Mouse (Mus musculus): Measurements from ENCODE around the gene Tnfaip8l1.

Tnfaip8l1 gene

DNA sequence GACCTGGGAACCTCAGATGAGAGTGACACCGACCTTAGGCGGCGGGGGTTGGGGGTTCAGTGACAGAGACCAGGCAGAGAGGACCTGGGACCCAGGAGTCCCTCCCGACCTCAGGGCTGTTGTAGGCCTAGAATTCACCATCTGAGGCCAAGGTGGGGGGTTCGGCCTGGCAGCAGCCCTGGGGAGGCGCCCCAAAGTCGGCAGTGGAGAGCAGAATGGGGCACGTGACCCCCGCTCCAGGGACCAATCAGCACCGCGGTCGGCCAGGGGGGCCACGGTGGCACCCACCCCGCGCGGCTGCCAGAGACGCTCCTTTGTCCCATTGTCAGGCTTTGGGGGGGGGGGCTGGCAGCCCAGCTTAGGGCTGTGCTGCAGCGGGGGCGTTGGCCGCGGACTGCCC, 22.9 kb upstream of the Tnfaip8l1 start:
- DNase-seq: peak in 1 of 2 experiments; percentile 47

DNA sequence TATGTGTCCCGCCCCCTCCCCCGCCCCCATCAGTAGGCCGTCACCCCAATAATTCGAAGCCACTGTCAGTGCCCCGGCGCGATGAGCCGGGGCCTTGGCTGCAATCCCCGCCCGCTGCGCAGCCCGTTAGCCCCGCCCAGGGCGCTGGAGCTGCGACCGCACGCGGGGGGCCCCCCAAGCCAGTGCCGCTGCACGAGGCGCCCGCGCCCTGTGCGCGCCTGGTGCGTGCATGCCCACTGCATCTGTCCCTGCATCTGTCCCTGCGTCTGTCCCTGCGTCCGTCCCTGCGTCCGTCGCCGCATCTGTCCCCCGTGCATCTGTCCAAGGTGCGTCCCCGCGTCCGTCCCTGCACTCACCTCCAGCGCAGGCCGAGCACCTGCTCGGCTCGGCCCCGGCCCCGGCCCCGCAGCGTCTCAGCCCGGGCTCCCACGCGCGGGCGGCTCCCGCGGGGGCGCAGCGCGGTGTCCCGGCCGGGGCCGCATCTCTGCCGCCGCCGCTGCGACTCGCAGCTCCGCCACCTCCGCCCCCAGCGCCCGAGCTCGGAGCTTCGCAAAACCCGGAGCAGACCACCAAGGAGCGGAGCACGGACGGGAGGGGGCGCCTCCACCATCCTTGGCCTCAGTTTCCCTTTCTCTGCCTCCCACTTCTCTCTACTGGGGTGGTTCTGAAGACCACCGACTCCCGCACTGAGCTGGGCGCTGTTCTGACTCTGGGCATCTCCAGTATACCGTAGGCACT, 22.2 kb upstream of the Tnfaip8l1 start, which contains the start of gene Sema6b:
Sema6b (minus strand) TSS at position 486 of the 738 bp plus-strand sequence.
- DNase-seq: peak; percentile 91

DNA sequence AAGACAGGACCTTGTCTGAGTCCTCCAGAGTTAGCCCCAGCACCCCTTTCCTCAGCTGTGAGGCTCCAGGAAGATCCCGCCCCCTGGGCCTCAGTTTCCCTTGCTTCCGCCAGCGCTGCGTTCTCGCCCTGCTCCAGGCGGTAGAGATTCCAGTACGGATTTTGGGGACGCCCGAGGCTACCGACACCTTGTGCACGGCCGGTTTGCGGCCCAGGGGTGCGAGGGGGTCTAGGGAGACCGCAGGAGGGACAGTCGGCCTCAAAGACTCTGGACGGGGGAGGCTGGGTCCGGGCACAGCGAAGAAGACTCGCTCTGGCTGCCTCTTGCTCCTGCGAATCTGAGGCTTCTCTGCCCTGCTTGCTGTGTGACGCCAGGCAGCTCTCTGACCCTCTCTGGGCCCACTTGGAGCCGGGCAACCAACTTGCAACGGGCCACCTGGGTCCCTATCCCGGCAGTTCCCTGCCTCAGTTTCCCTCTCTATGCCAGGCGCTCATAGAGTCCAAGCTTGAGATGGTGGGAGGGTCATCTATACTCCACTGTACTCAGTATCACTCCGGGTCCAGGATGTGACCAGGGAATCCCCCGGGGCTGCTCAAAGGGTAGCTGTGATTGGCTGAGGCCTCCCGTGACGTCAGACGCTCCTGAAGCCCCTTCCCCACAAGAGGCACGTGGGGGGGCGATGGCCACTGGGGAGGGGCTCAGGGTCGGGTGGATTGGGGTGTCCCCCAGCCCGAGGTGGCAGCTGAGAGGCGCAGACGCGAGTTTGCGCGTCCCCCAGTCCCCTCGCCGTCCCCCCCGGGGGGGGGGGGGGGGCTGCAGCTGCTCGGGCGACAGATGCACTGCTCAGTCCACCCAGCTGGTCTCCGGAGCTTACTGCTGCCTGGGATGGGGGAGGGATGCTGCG, 20.3 kb upstream of the Tnfaip8l1 start:
- peak; percentile 81 to 82 for DNase-seq

DNA sequence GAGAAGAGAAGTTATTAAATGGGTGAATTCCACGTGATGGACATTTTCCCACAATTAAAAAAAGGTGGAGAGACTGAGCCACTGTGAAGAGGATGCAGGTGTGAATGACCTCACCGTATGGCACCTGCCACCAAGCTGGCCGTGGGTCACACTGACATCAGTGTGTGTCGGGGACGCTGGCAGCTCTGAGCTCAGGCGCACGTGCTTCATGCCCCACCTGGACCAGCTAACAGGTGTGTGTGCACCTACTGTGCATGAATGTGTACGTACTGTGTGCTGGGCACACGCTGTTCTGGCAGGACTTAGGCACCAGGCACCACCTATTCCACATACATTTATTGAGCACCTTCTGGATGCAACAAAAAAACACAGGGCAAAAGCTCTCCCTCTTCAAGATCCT, 17.7 kb upstream of the Tnfaip8l1 start:
- no peak for DNase-seq

DNA sequence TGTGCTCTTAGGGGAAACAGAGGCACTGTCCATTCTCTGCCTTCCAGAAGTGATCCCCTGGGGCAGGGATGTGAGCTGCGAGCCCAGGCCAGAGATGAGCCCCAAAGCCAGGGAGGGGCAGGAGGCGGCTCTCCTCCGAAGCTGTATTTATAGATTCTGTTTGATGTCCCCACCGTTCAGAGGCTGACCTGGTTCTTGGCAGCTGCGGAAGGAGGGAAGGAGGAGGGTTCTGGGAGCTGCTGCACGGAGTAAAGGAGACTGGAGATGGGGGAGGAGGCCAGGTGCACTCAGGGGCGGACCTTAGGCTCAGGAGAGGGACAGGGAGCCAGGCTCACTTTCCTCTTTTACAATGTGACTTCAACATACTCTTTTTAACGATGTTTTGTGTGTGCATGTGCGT, 16.1 kb upstream of the Tnfaip8l1 start:
- no peak for DNase-seq

DNA sequence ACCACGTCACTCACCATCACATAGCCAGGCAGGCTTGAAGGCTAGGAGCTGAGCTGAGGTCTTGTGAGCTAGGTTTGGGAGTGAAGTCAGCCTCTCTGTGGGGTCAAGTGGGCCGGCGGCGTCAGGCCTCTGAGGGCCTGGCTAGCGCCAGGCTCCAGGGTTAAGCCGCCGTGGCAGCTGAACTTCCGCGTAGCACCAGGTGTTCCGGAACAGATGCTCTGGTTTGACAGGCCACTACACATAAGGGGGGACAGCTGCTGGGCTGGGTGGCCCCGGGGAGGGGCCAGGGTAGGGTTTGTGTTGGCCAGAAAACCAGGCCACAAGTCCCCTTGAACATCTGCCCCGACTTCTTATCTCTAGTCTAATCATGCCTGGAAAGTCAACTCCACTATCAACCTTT, 14.9 kb upstream of the Tnfaip8l1 start:
- no peak for DNase-seq

DNA sequence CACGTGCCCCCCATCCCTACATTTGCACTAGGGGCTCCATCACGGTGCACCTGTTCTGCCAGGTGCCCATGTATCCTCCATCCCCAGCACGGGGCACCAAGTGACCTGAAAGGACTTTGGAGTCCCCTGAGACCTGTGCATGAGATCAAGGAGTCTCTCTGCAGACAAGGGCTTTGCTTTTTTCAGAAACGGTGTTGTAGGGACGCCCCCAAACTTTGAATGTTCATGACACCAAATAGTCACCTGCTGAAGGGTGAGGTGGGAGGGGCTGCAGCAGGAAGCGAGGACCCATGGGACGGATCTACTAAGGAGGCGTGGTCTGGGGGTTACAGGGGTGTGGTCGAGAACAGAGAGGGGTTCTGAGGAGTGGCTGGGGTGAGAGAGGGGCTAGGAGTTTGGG, 14.0 kb upstream of the Tnfaip8l1 start:
- DNase-seq: no peak

DNA sequence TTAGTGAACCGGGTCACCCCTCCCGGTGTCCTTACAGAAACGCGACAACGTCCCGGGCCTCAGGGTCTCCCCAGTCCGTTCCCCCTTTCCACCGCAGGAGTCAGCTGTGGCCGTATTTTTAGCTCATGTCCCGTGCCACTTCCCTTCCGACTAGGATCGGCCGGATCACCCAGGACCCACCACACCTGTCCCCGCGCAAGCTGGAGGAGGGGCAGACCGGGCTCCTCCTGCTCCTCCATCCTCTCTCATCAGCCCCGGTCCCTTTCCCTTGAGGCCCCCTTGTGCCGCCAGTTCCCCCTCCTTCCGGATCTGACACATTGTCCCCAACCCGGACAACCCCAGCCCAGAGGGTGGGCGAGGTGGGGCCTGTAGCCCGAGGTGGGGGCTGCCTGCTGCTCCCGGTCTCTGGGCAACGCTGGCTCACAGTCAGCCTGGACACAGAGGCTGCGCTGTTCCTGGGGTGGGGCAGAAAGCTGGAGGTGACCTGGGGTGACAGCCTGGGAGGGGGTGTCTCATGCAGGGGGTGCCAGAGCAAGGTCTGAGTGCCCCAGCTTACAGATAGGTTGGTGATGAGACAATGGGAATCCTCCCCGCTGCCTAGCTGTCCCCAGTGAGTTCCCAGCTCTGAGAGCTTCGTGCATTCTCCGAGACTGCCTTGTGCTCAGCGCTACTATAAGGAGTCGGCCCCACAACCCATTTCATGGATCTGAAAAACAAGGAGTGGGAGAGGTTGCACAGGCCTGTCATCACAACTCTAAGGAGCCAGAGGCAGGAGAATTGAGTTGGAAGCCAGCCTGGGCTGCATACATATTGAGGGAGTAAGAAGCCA, 13.3 kb upstream of the Tnfaip8l1 start:
- no peak for DNase-seq

DNA sequence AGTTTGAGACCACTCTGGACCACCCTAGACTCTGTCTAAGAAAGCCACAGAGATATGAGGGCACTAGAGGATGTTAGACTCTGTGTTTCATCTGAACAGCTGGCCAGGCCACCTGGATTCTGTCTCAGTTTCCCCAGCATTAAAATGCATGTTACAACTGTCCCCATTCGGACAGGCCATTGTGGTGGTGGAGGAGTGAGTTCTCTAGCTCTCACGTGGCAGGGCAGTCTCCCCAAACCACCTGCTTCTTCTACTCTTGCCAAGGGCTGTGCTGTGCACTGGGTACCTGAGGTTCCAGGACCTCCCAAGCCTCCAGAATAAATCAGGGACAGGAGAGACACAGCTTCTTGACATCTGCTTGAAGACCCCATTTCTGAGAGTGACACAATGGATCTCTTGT, 12.4 kb upstream of the Tnfaip8l1 start:
- no peak for DNase-seq

DNA sequence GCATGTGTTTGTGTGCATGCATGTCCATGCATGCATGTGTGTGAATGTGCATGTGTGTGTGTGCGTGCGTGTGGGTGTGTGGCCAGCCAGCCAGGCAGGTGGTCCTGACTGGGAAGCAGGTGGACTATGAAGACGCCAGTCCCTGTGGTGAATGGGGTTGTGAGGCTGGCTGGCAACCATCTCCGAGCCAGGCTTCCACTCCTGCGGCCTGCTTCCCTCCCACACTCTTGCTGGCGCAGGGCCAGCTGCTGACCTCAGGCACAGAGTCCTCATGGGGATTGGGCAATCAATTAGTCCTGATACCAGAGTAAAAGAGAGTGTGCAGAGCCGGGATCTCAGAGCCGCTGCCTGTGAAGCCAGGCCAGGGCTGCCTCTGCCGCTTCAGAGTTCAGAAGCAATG, 8.6 kb upstream of the Tnfaip8l1 start:
- peak in 1 of 2 experiments; percentile 74 for DNase-seq

DNA sequence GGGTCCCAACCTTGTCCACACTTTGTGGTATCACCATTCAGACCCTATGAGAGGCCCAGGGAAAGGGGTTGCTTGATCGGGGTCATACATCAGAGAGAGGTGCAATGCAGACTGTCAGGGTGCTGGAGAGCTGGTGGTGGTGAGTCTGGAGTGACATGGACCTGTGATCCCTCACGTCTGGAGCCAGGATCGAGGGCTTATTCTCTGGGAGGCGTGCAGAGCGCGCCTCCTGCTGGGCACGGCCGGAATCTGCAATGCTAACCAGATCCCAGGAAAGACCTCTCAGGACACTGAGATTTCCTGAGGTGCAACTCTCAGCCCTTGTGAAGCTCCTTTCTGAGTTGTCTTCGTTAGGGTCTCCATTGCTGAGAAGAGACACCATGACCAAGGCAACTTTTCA, 2.5 kb upstream of the Tnfaip8l1 start:
- DNase-seq: peak; percentile 66 to 72

DNA sequence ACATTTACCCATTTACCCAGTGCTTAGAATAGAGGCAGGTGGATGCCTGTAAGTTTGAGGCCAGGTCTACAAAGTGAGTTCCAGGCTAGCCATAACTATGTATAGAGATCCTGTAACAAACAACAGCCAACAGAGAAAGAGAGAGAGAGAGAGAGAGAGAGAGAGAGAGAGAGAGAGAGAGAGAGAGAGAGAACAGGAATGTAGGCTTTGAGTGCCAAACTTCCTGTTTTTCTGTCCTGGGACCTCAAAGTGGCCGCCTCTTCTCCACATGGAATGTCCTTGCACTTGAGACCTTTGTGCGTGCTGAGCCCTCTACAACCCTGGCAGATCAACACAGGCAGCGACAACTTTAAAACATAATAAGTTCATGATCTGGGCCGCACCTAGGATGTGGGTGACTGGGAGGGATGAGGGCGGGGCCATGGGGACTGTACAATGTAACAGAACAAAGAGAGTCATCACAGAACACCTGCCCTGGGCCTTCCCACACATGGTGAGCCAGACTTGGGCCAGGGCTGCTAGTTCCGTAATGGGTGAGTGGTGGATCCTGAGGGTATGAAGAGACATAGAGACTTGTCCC, 1.3 kb downstream of the Tnfaip8l1 start:
- no peak for DNase-seq

DNA sequence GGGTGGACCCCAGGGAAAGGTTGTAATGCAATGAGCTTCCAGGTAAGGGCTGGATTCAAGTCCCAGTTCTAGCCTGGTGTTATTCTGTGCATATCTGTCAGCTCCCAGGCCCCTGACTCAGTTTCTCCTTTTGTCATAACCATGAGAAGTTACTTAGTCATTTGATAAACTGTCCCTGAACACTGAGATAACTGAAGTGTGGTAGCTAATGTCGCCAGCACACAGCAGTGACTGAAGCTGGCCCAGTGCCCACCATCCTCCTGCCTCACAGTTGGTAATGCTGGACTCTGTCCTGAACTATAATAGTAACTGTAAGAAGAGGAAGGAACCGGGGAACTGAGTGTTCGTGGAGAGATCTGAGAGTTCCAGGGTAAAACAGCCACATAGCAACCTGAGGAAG, 2.2 kb downstream of the Tnfaip8l1 start:
- DNase-seq: peak; percentile 36 to 53

DNA sequence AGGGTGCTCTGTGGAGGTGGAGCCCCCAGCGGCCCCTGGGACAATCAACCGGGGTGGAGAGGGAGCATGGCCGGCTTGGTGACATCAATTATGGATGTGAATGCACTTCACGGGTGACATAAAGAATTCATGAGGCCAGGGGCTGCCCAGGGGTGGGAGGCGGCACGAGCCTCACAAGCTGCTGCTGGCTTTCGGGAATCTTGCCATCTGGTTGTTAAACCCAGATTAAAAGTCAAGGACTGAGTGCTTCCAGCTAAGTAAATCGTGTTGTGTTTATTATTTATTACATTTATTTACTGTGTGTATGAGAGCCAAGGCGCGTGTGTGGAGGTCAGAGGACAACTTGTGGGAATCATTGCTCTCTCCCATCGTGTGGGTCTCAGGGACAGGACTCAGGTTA, 3.4 kb downstream of the Tnfaip8l1 start:
- no peak for DNase-seq

DNA sequence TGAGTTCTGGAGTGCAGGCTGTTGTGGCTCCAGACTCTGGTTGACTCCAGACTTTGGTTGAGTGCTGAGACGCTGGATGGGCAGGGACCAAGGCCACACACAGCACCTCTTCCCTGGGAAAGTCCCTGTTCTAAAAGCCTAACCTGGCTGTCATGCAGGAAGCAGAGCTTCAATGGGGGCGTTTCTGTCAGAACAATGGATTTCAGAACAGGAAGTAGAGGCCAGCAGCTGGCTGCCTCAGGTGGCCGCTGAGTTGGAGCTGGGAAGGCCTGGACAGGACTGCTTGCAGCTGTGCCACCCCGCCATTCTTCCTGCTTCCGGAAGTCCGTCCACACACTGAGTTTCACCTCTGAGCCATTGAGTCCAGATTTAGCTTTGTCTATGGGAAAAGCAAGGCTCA, 7.6 kb downstream of the Tnfaip8l1 start:
- DNase-seq: no peak

DNA sequence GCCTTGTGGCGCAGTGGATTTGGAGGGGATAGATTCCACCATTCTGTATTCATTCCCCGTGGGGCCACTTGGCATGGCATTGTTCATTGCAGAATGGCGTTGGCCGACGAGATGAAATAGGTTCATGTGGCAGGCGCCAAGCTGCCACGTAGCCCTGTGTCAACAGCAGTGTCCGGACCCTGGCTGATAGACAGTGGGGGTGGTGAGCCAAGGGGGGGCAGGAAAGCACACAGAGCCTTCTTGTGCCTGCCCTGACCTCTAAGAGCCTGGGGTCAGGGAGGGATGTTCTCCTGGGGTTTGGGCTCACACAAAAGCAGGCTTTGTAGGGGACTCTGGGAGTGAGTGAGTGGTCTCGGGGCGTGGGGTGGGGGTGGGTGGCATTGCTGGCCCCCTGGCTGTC, 8.4 kb downstream of the Tnfaip8l1 start:
- no peak for DNase-seq

DNA sequence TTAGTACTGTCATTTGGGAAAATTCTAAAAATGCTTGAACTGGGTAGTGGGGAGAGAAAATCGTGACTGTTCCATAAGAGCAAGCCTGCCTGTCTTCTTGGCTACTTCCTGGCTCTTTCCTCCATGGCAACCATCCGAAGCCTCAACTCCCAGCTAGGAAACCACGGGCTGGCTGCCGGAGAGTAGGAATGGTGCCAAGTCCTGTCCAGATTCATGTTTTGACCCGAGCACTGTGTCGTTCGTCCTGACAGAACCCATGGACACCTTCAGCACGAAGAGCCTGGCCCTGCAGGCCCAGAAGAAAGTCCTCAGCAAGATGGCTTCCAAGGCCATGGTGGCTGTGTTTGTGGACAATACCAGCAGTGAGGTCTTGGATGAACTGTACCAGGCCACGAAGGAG, 9.2 kb downstream of the Tnfaip8l1 start:
- DNase-seq: no peak

DNA sequence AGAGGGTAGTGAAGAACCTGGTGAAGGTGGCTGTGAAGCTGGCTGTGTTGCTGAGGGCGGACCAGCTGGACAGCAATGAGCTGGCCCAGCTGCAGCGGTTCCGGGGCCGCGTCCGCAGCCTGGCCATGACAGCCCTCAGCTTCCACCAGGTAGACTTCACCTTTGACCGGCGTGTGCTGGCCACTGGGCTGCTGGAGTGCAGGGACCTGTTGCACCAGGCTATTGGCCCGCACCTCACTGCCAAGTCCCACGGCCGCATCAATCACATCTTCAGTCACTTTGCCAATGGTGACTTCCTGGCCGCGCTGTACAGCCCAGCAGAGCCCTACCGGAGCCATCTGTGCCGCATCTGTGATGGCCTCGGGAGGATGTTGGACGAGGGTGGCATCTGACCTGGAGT, 9.6 kb downstream of the Tnfaip8l1 start:
- no peak for DNase-seq

DNA sequence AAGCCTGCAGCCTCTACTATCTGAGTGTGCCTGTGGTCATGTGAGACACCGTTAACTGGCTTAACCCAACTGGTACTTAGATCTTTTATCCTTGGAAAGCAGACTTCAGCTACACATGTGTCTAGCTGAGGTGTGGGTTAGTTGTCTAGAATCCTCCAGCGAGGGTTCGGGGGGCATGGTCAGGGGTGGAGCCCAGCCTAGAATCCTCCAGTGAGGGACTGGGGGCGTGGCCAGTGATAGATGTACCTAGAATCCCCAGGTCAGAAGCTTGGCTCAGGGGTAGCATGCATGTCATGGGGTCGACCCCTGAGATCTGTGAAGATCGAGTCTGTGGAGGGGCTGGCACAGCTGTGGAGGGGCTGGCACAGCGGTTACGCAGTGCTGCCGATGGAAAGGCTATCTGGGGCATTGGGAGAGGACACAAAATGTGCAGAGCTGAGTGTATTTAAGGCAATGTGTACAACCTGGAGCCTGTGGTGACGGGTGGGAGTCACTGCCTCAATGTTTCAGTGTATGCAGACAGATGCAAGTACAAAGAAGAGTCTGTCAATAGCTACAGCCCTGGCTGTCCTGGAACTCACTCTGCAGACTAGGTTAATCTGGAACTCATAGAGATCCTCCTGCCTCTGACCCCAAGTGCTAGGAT, 11.2 kb downstream of the Tnfaip8l1 start:
- DNase-seq: no peak

DNA sequence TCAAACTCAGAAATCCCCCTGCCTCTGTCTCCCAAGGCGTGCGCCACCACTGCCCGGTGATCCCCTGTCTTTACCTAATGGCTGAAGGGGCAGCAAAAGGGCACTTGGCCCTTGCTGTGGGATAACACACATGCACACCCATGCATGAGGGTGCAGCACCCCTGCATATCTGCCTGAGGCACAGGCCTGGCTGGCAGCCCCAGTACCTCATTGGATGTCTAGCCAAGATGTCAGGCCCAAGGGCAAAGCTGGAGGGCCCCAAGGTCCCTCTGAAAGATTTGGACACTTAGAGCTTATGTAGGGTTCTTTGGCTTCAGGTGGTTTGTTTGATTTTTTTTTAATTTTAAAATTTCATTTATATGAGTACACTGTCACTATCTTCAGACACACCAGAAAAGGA, 13.1 kb downstream of the Tnfaip8l1 start:
- DNase-seq: no peak

DNA sequence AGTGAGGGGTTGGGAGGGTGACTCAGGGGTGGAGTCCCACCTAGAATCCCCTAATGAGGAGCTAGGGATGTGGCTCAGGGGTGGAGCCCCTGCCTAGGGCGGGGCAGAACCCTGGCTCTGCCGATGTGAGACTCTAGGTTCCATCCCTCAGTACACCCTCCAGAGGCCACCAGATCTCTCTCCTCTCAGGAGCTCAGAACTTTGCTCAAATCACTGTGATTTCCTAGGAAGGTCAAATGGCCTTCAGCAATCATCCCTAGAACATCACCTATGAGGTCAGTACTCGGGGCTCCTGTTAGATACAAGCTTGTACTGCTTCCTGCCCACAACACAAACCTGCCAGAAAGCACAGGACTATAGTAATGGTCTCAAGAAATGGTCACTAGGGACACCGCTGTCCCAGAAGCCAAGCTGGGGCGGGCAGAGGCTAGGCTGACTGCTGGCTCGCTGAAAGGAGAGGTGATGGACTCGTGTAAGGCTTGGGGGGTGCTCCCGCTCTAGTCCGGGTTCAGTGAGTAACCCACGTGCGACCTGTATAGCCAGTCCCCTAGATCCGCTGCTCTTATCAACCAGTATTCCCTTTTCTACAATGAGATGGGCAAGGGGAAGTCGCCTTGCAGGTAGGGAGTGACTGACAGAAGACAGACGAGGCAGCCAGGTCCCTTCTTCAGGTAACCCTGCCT, 20.8 kb downstream of the Tnfaip8l1 start:
- no peak for DNase-seq

DNA sequence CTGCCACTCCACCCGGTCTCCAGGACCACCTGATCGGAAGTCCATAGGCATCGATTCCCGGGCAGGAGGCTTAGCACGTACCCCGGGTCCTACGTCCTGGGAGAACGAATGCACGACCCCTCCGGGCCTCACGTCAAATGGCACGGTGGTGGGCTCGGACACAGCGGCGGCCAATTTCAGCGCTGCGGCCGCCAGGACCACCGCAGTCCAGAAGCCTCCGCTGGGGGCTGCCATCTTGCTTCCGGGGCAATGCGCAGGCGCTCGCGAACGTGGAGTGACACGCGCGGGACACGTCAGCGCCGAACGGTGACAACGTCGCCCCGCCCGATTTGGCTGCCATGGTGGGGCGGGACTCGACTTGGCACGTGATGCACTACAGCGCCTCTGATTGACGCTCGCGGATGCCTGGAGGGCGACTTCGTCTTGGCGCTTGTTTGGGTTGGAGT, 21.4 kb downstream of the Tnfaip8l1 start, which contains the start of gene Mydgf:
Mydgf (minus strand) TSS at position 263 of the 446 bp plus-strand sequence.
- DNase-seq: peak; percentile 98
